Comparison of ENCODE assay signal across 45 mouse cellular contexts in genomic region chr13:98948146-98948545, GRCm38 (mm10). TPM values are rescaled to one million over a fixed set of nuclear protein-coding genes. Genes with fewer than 3 reads are reported as not detected.
"Had no signal": no experiment of that assay in that cellular context is flagged by ENCODE, and none has a peak within 500 bp of the region (broad histone marks: within the 10 kb centered on the region; RNA-seq: fewer than 3 reads in every experiment).

No protein-coding gene starts in this region.

- H3K9me3 ChIP-seq: limb, embryonic 10.5 days; limb, embryonic 12.5 days; limb, embryonic 13.5 days; limb, embryonic 15.5 days; liver, embryonic 13.5 days; liver, embryonic 15.5 days; lung, embryonic 15.5 days; megakaryocyte, embryonic 14.5 days; midbrain, embryonic 10.5 days; midbrain, embryonic 12.5 days; midbrain, embryonic 13.5 days; midbrain, embryonic 15.5 days had no signal

- H3K27me3 ChIP-seq: limb, embryonic 12.5 days; limb, embryonic 13.5 days; limb, embryonic 15.5 days; liver, embryonic 13.5 days; liver, embryonic 15.5 days; lung, embryonic 15.5 days; megakaryocyte, embryonic 14.5 days; midbrain, embryonic 12.5 days; midbrain, embryonic 13.5 days; midbrain, embryonic 15.5 days had no signal

- H3K9ac ChIP-seq: limb, embryonic 12.5 days; limb, embryonic 13.5 days; limb, embryonic 15.5 days; liver, embryonic 13.5 days; liver, embryonic 14.5 days; liver, embryonic 15.5 days; lung, embryonic 14.5 days; lung, embryonic 15.5 days; midbrain, embryonic 12.5 days; midbrain, embryonic 13.5 days; midbrain, embryonic 15.5 days had no signal

- H3K27ac ChIP-seq: left cerebral cortex, adult 2 months; limb, embryonic 10.5 days; limb, embryonic 12.5 days; limb, embryonic 13.5 days; limb, embryonic 15.5 days; liver, embryonic 13.5 days; liver, embryonic 14.5 days; liver, embryonic 15.5 days; lung, embryonic 15.5 days; macrophage; midbrain, embryonic 10.5 days; midbrain, embryonic 12.5 days; midbrain, embryonic 13.5 days; midbrain, embryonic 15.5 days had no signal

- H3K4me1 ChIP-seq: limb, embryonic 10.5 days; limb, embryonic 12.5 days; limb, embryonic 13.5 days; limb, embryonic 15.5 days; lung, embryonic 15.5 days; midbrain, embryonic 12.5 days; midbrain, embryonic 13.5 days; midbrain, embryonic 15.5 days had no signal

- DNase-seq: left cerebral cortex, postnatal 4 days; liver, embryonic 13.5 days; lung, adult 18-20 months; lung, adult 2 months; lung, embryonic 14.5 days; lung, postnatal 10 days; lung, postnatal 14 days; lung, postnatal 36 days; lung, postnatal 4 days; midbrain, embryonic 14.5 days had no signal

- H3K36me3 ChIP-seq: limb, embryonic 10.5 days; limb, embryonic 12.5 days; limb, embryonic 13.5 days; limb, embryonic 15.5 days; liver, embryonic 13.5 days; liver, embryonic 15.5 days; lung, embryonic 15.5 days; midbrain, embryonic 10.5 days; midbrain, embryonic 12.5 days; midbrain, embryonic 13.5 days; midbrain, embryonic 15.5 days had no signal

- H3K4me2 ChIP-seq: limb, embryonic 12.5 days; limb, embryonic 13.5 days; limb, embryonic 15.5 days; liver, embryonic 11.5 days; liver, embryonic 13.5 days; liver, embryonic 15.5 days; lung, embryonic 14.5 days; lung, embryonic 15.5 days; midbrain, embryonic 11.5 days; midbrain, embryonic 12.5 days; midbrain, embryonic 13.5 days; midbrain, embryonic 15.5 days had no signal

- H3K4me3 ChIP-seq: left cerebral cortex, adult 2 months; limb, embryonic 10.5 days; limb, embryonic 12.5 days; limb, embryonic 13.5 days; limb, embryonic 15.5 days; liver, embryonic 13.5 days; liver, embryonic 15.5 days; lung, embryonic 15.5 days; megakaryocyte, embryonic 14.5 days; midbrain, embryonic 10.5 days; midbrain, embryonic 12.5 days; midbrain, embryonic 13.5 days; midbrain, embryonic 15.5 days; myocyte had no signal

- ATAC-seq: lung, postnatal 0 days; midbrain, embryonic 13.5 days; midbrain, embryonic 15.5 days; midbrain, embryonic 16.5 days had no signal

RNA-seq across cellular contexts. Expression of gene 1700024P04Rik, which starts 36.2 kb away (rescaled TPM):
- total RNA-seq: left cerebral cortex, adult 18-20 months; left cerebral cortex, adult 2 months; left cerebral cortex, adult 8-10 months; left cerebral cortex, postnatal 10 days; left cerebral cortex, postnatal 14 days; left cerebral cortex, postnatal 25 days; left cerebral cortex, postnatal 36 days; left cerebral cortex, postnatal 4 days; megakaryocyte progenitor cell, adult 5-6 weeks; megakaryocyte, adult 5-6 weeks; megakaryocyte-erythroid progenitor cell, adult 5-6 weeks; midbrain, postnatal 0 days; monocyte, adult 5-6 weeks had no signal
- polyA plus RNA-seq: limb, embryonic 10.5 days; limb, embryonic 11.5 days; limb, embryonic 12.5 days; limb, embryonic 13.5 days; limb, embryonic 14.5 days; limb, embryonic 15.5 days; liver, embryonic 11.5 days; liver, embryonic 13.5 days; liver, embryonic 14.5 days; liver, embryonic 15.5 days; liver, embryonic 16.5 days; lung, adult 2 months; lung, embryonic 14.5 days; lung, embryonic 15.5 days; lung, embryonic 16.5 days; lung, postnatal 0 days; macrophage; midbrain, embryonic 10.5 days; midbrain, embryonic 11.5 days; midbrain, embryonic 12.5 days; midbrain, embryonic 13.5 days; midbrain, embryonic 14.5 days; midbrain, embryonic 15.5 days; midbrain, embryonic 16.5 days; midbrain, postnatal 0 days; myocyte; neural tube, embryonic 11.5 days had no signal
